Mouse (Mus musculus) lung, embryonic 14.5 days (tissue): ENCODE results near the gene P2ry2. TPM values are rescaled to one million over a fixed set of nuclear protein-coding genes. Genes with fewer than 3 reads are reported as not detected.

ENCODE experiments used
- ATAC-seq: fragments of 200-750 bp; cut with Nextera tagmentation; 2 replicates; pipeline ENCODE4 v1.8.0; 2017; ENCODE audit warnings: mild to moderate bottlenecking, moderate TSS enrichment, moderate library complexity; ENCODE audit not compliant: insufficient read depth
- DNase-seq: peaks from one replicate; pipeline ENCODE4 v3.0.0-alpha.2; 2015
- H3K27ac ChIP-seq: fragments of 300-500 bp; sonication (generic); 2 replicates; pipeline ENCODE4 v1.5.1; 2014; ENCODE audit warnings: low read depth, mild to moderate bottlenecking, moderate library complexity
- H3K27me3 ChIP-seq: fragments of 300-500 bp; sonication (generic); 2 replicates; pipeline ENCODE4 v1.6.1; 2014; ENCODE audit warnings: low read length, control low read depth; ENCODE audit not compliant: insufficient read depth
- H3K36me3 ChIP-seq: fragments of 300-500 bp; sonication (generic); 2 replicates; pipeline ENCODE4 v1.6.1; 2014; ENCODE audit warnings: control low read depth; ENCODE audit not compliant: insufficient read depth
- H3K4me1 ChIP-seq: fragments of 300-500 bp; sonication (generic); 2 replicates; pipeline ENCODE4 v1.6.1; 2014; ENCODE audit warnings: antibody characterized with exemption, control low read depth; ENCODE audit not compliant: insufficient read depth
- H3K4me2 ChIP-seq: fragments of 300-500 bp; sonication (generic); 2 replicates; pipeline ENCODE4 v1.6.1; 2014; ENCODE audit warnings: mild to moderate bottlenecking
- H3K4me3 ChIP-seq: fragments of 300-500 bp; sonication (generic); 2 replicates; pipeline ENCODE4 v1.5.1; 2014; ENCODE audit warnings: low read depth, low read length
- H3K9ac ChIP-seq: fragments of 300-500 bp; sonication (generic); 2 replicates; pipeline ENCODE4 v1.6.1; 2014
- H3K9me3 ChIP-seq: fragments of 300-500 bp; sonication (generic); 2 replicates; pipeline ENCODE4 v1.6.1; 2016; ENCODE audit warnings: low read depth, low read length, control low read depth
- CTCF ChIP-seq: IDR thresholded peaks from 2 replicates; pipeline ENCODE4 v1.5.1; 2016; ENCODE audit warnings: antibody characterized with exemption, low read depth
- WGBS: fragments of 180-500 bp; shearing (Covaris S2); extraction: QIAGEN DNeasy Blood & Tissue Kit; methylation state at CpG from one replicate; pipeline ENCODE4 v1.1.7; 2014; 5-methylcytosine and 5-hydroxymethylcytosine counted together
- polyA plus RNA-seq: library from polyadenylated mRNA; unstranded; fragments of >200 nt; fragmentation: Nextera tagmentation; extraction: Ambion mirVana; gene quantifications from 2 replicates; pipeline ENCODE4 v1.2.1, GENCODE M21; 2014

P2ry2 gene
- polyA plus RNA-seq, 1 experiment from 2014 or later = 3.5 TPM

DNA sequence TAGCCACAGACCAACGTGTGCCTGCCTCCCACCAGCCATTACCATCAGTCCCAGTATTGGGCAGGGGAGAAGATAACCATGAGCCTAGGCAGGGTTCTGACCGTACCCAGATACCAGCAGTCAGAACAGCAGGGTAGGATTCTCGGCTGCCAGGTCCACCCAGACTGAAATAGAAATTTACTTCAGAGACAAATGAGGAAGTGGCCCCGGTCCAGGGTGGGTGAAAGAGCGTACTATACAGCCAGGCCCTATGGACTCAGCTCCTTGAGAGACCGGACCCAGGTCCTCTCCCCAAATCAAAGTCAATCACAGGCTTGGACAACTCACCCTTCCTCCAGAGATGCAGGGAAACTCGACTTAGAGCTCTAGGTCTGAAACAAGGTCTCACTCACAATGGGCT lies 51.5 kb downstream of the P2ry2 start:
- no peak for ATAC-seq

DNA sequence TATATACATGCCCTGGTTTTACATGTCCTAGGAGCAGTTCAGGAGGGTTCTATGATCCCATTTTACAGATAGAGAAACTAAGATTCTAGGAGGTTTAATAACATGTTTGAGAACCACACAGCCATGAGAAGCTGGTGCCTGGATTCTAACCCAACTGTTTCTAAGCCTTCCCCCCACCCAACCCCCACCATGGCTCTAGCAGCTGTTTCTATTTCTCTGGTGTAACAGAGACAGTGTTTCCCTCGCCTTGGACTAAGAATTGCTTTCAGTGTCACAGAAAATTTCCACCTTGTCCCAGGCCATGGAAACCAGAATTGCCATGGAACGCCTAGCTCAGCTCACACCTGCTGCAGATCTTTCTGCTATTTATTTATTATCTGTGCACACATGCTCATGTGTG lies 52.2 kb downstream of the P2ry2 start:
- H3K9ac ChIP-seq = no peak overlapping the region
- H3K4me2 ChIP-seq = no peak overlapping the region
- H3K9me3 ChIP-seq = no peaks in the 10 kb centered on the region
- H3K36me3 ChIP-seq = no peaks in the 10 kb centered on the region
- no peak for TF ChIP-seq CTCF
- H3K27ac ChIP-seq = no peak overlapping the region
- ATAC-seq (no peak), DNase-seq (no peak)
- no peak overlapping the region for H3K4me3 ChIP-seq
- H3K27me3 ChIP-seq = no peaks in the 10 kb centered on the region
- 62% methylated on average over 2 of the region's 2 CpGs for WGBS
- no peaks in the 10 kb centered on the region for H3K4me1 ChIP-seq

More for the DNA sequence above, 51.5 kb downstream of the P2ry2 start:
- Histone ChIP-seq H3K36me3 (no peaks in the 10 kb centered on the region), H3K9me3 (no peaks in the 10 kb centered on the region), H3K4me3 (no peak overlapping the region), H3K27ac (no peak overlapping the region), H3K27me3 (no peaks in the 10 kb centered on the region), H3K4me2 (no peak overlapping the region), H3K4me1 (no peaks in the 10 kb centered on the region), H3K9ac (no peak overlapping the region)
- 64% methylated on average over 7 of the region's 7 CpGs for WGBS
- no peak for DNase-seq
- TF ChIP-seq CTCF = no peak

DNA sequence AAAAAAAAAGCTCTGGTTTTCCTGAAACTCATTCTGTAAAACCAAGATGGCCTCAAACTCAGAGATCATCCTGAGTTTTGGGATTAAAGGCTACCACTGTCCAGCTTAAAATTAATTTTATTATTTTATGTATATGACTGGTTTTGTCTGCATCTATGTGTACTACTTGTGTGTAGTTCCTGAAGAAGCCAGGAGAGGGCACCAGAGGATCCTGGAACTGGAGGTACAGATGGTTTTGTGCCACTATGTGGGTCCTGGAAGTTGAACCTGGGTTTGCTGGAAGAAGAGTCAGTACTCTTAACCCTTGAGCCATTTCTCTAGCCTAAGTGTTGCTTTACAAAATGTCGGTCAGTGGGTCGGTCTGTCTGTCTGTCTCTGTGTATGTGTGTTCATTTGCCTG lies 54.2 kb downstream of the P2ry2 start:
- Histone ChIP-seq H3K4me1 (no peaks in the 10 kb centered on the region), H3K27me3 (no peaks in the 10 kb centered on the region), H3K4me2 (no peak overlapping the region), H3K9me3 (no peaks in the 10 kb centered on the region), H3K4me3 (no peak overlapping the region), H3K9ac (no peak overlapping the region), H3K27ac (no peak overlapping the region), H3K36me3 (no peaks in the 10 kb centered on the region)
- peak; percentile 65 for DNase-seq
- WGBS = 91% methylated on average over 2 of the region's 2 CpGs
- no peak for ATAC-seq
- peak; percentile 45 for TF ChIP-seq CTCF

DNA sequence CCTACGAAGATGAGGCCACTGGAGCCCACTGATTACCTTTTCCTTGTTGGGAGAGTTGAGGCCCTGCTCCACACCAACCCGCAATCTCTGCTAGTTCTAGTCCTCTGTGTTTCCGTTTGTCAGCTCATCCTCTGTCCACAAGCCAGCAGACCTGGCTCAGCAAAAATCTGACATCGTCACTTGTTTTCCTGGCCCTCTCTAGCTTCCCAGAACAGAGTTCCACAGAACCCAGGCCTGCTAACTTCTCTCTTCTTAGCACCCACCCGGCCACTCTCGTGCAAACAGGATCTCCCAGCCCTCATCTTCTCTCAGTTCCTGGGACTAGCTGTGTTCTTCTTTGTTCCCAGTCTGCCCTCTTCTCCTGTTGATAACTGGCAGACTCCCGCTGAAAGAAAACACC lies 60.0 kb downstream of the P2ry2 start:
- Histone ChIP-seq H3K36me3 (no peaks in the 10 kb centered on the region), H3K9me3 (no peaks in the 10 kb centered on the region), H3K4me3 (no peak overlapping the region), H3K9ac (no peak overlapping the region), H3K27ac (no peak overlapping the region), H3K27me3 (no peaks in the 10 kb centered on the region), H3K4me2 (no peak overlapping the region), H3K4me1 (peaks cover 11% of the 10 kb centered on the region; the same call in 1 of the 2 replicates)
- ATAC-seq (no peak), DNase-seq (no peak)
- no peak for TF ChIP-seq CTCF
- WGBS = 72% methylated on average over 7 of the region's 7 CpGs

DNA sequence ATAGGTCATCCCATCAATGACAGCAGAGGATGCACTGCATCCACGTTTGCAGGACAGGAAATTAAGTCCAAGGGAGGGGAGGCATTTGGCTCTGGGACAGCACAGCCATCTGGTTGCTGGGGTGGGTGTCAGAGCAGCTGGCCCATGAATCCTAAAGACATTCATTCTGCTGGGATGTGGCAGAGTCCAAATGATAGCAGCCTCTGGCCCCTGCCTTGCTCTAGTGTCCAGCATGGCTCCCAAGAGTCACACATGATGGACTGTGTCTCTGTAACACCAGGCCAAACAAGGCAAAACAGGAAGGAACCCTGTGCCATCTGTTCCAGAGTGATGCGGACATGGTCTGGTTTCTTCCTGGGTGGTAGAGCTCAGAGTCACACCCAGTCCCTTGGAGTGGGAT lies 60.8 kb downstream of the P2ry2 start:
- DNase-seq (peak; percentile 78), ATAC-seq (peak; percentile 70)
- H3K4me3 ChIP-seq = no peak overlapping the region
- no peak overlapping the region for H3K4me2 ChIP-seq
- H3K27me3 ChIP-seq = no peaks in the 10 kb centered on the region
- WGBS = 35% methylated on average over 2 of the region's 2 CpGs
- no peaks in the 10 kb centered on the region for H3K9me3 ChIP-seq
- TF ChIP-seq CTCF = no peak
- peak overlapping the region; percentile 26; the same call in 1 of the 2 replicates for H3K27ac ChIP-seq
- H3K9ac ChIP-seq = no peak overlapping the region
- no peaks in the 10 kb centered on the region for H3K36me3 ChIP-seq
- peaks cover 11% of the 10 kb centered on the region; the same call in 1 of the 2 replicates for H3K4me1 ChIP-seq

DNA sequence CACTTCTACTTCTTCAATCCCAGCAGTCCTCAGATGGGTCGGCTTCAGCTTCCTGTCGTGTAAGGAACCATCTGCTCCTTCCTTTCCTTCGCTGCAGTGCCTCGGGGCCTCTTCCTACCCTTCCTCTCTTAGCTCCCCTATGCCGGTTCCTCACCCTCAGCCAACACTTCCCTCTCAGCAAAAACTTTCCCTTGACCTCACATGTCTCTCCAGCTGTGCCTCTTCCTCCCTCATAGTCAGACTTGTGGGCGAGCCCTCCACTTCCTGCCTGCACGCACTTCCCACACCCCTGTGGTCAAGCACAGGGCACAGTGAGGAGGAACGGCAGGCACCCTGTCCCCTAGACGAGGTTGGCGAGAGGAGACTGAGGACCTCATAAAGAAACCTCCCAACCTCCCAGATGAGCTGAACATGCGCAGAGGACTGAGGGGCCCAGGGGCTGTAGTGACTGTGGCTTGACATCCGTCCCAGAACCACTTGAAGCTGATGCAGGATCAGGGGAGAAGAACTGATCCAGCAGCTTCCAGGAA lies 62.1 kb downstream of the P2ry2 start:
- H3K4me1 ChIP-seq = peaks cover 11% of the 10 kb centered on the region; the same call in 1 of the 2 replicates
- no peaks in the 10 kb centered on the region for H3K27me3 ChIP-seq
- no peaks in the 10 kb centered on the region for H3K9me3 ChIP-seq
- H3K27ac ChIP-seq = peak overlapping the region; percentile 83
- ATAC-seq (peak; percentile 74), DNase-seq (peak; percentile 74)
- H3K9ac ChIP-seq = no peak overlapping the region
- WGBS = 33% methylated on average over 12 of the region's 12 CpGs
- no peak overlapping the region for H3K4me3 ChIP-seq
- no peak overlapping the region for H3K4me2 ChIP-seq
- TF ChIP-seq CTCF = no peak
- H3K36me3 ChIP-seq = no peaks in the 10 kb centered on the region

DNA sequence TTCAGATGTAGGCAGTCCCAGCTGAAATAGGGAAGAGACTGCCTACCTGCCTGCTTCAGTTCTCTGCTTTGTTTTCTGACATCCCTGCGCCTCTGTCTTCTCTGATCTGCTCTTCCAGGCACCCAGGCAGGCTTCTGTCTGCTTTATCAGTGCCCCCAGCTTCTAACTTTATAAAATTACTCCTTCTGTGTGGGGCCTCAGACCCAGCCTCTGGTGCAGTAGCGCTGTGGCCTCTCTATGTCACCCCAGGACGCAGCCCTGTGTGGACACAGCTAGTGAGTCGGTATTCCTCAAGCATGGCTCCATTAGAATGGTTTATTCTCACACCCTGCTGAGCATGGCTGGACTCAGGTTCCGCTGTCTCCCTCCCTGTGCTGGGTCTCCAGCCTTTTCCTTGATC lies 62.6 kb downstream of the P2ry2 start:
- no peaks in the 10 kb centered on the region for H3K36me3 ChIP-seq
- no peak overlapping the region for H3K4me2 ChIP-seq
- WGBS = 62% methylated on average over 5 of the region's 5 CpGs
- H3K4me1 ChIP-seq = peaks cover 11% of the 10 kb centered on the region; the same call in 1 of the 2 replicates
- no peaks in the 10 kb centered on the region for H3K27me3 ChIP-seq
- DNase-seq (no peak), ATAC-seq (peak; percentile 39; the same call in 1 of the 2 replicates)
- H3K9me3 ChIP-seq = no peaks in the 10 kb centered on the region
- H3K27ac ChIP-seq = peak overlapping the region; percentile 83
- no peak overlapping the region for H3K4me3 ChIP-seq
- H3K9ac ChIP-seq = no peak overlapping the region
- TF ChIP-seq CTCF = no peak

Other genes starting within 250 kb of the P2ry2 start
- gene Relt, start 149.4 kb downstream of the P2ry2 start, polyA plus RNA-seq = 3.8 and 4.1 TPM in 2 replicates
- gene Arhgef17, start 80.8 kb downstream of the P2ry2 start, polyA plus RNA-seq = 18.5 and 22.5 TPM in 2 replicates
- 9.4 and 10.9 TPM in 2 replicates for gene P2ry6, start 38.2 kb downstream of the P2ry2 start, polyA plus RNA-seq
- gene Fchsd2, start 80.0 kb upstream of the P2ry2 start, polyA plus RNA-seq = 23.6 and 23.8 TPM in 2 replicates